8 mouse cellular contexts compared by ENCODE assay signal in genomic region chr11:83754227-83754626, GRCm38 (mm10). TPM values are rescaled to one million over a fixed set of nuclear protein-coding genes. Genes with fewer than 3 reads are reported as not detected.
A peak's percentile ranks its signal among the peaks of the same experiment; 100 is the strongest.
DNase-seq lines count a peak whose midpoint lies in the region; ATAC-seq and TF ChIP-seq lines count a peak whose summit lies in the region.

No protein-coding gene starts in this region.

- H3K27ac ChIP-seq in kidney, embryonic 16.5 days (ENCODE audit: low read length) = peak overlapping the region; percentile 81
- H3K27ac ChIP-seq in embryonic facial prominence, embryonic 11.5 days (replicated peaks; ENCODE audit: low read depth, low read length) = peak overlapping the region; percentile 61; the same call in 1 of the 2 replicates
- peak overlapping the region; percentile 92 for H3K27ac ChIP-seq in hindbrain, postnatal 0 days
- peak overlapping the region; percentile 95 for H3K27ac ChIP-seq in midbrain, postnatal 0 days (ENCODE audit: low read depth, low read length)

- WGBS in kidney, embryonic 16.5 days = 9% methylated on average over 8 of the region's 8 CpGs
- WGBS in embryonic facial prominence, embryonic 11.5 days = 5% methylated on average over 8 of the region's 8 CpGs
- 3% methylated on average over 8 of the region's 8 CpGs for WGBS in hindbrain, postnatal 0 days
- 1% methylated on average over 8 of the region's 8 CpGs for WGBS in midbrain, postnatal 0 days

- peak overlapping the region; percentile 87 for H3K9ac ChIP-seq in kidney, embryonic 16.5 days (replicated peaks; ENCODE audit: low read length)
- peak overlapping the region; percentile 91 for H3K9ac ChIP-seq in embryonic facial prominence, embryonic 11.5 days (replicated peaks; ENCODE audit: low read length)
- peak overlapping the region; percentile 80 for H3K9ac ChIP-seq in hindbrain, postnatal 0 days (replicated peaks; ENCODE audit: low read length)
- H3K9ac ChIP-seq in midbrain, postnatal 0 days (replicated peaks; ENCODE audit: low read length, poor library complexity, severe bottlenecking) = peak overlapping the region; percentile 85

- TF ChIP-seq CTCF in hindbrain, postnatal 0 days (IDR thresholded peaks at IDR 0.05; ENCODE audit: low read depth) = no peak
- TF ChIP-seq CTCF in midbrain, postnatal 0 days (IDR thresholded peaks at IDR 0.05) = no peak

- peaks cover 4% of the 10 kb centered on the region; the same call in 1 of the 2 replicates for H3K9me3 ChIP-seq in kidney, embryonic 16.5 days (ENCODE audit: low read length)
- H3K9me3 ChIP-seq in embryonic facial prominence, embryonic 11.5 days (replicated peaks; ENCODE audit: control insufficient read depth, low read length) = no peaks in the 10 kb centered on the region
- H3K9me3 ChIP-seq in hindbrain, postnatal 0 days (ENCODE audit: low read length) = no peaks in the 10 kb centered on the region
- H3K9me3 ChIP-seq in midbrain, postnatal 0 days (ENCODE audit: low read length) = no peaks in the 10 kb centered on the region

- peak overlapping the region; percentile 82 for H3K4me2 ChIP-seq in kidney, embryonic 16.5 days (replicated peaks; ENCODE audit: low read depth, low read length)
- peak overlapping the region; percentile 71 for H3K4me2 ChIP-seq in embryonic facial prominence, embryonic 11.5 days (ENCODE audit: low read depth, low read length)
- H3K4me2 ChIP-seq in hindbrain, postnatal 0 days (ENCODE audit: low read depth, low read length) = peak overlapping the region; percentile 82
- peak overlapping the region; percentile 73 for H3K4me2 ChIP-seq in midbrain, postnatal 0 days (ENCODE audit: low read depth, low read length, poor library complexity, severe bottlenecking)

- no peak for DNase-seq in kidney, adult 9 months
- DNase-seq in embryonic facial prominence, embryonic 11.5 days (ENCODE audit: low spot score) = no peak
- DNase-seq in hindbrain, postnatal 0 days (ENCODE audit: low spot score) = no peak
- DNase-seq in midbrain, postnatal 0 days (ENCODE audit: low spot score) = no peak
- DNase-seq in testis, postnatal 14 days (ENCODE audit: low spot score) = no peak
- DNase-seq in spleen, postnatal 4 days (ENCODE audit: low spot score in 2 of 2) = no peak
- DNase-seq in embryo, embryonic 11 days = no peak

- H3K36me3 ChIP-seq in kidney, embryonic 16.5 days (ENCODE audit: insufficient read depth, low read length) = peaks cover 24% of the 10 kb centered on the region
- no peaks in the 10 kb centered on the region; the same call in none of the 2 replicates for H3K36me3 ChIP-seq in embryonic facial prominence, embryonic 11.5 days (replicated peaks; ENCODE audit: control insufficient read depth, insufficient read depth, low read depth, low read length)
- peaks cover 21% of the 10 kb centered on the region for H3K36me3 ChIP-seq in hindbrain, postnatal 0 days (ENCODE audit: insufficient read depth, low read length)
- H3K36me3 ChIP-seq in midbrain, postnatal 0 days (ENCODE audit: insufficient read depth, low read length) = peaks cover 24% of the 10 kb centered on the region

- H3K27me3 ChIP-seq in kidney, embryonic 16.5 days (ENCODE audit: insufficient read depth, low read length) = peaks cover 7% of the 10 kb centered on the region; the same call in 1 of the 2 replicates
- no peaks in the 10 kb centered on the region for H3K27me3 ChIP-seq in embryonic facial prominence, embryonic 11.5 days (ENCODE audit: control insufficient read depth, insufficient read depth, low read length)
- 0 out of 2 replicates have a peak, but pooled peaks cover 6% of the 10 kb centered on the region for H3K27me3 ChIP-seq in hindbrain, postnatal 0 days (ENCODE audit: insufficient read depth, low read length)
- peaks cover 16% of the 10 kb centered on the region; the same call in 1 of the 2 replicates for H3K27me3 ChIP-seq in midbrain, postnatal 0 days (ENCODE audit: insufficient read depth, low read length)

- H3K4me3 ChIP-seq in kidney, embryonic 16.5 days (ENCODE audit: low read length) = peak overlapping the region; percentile 65
- peak overlapping the region; percentile 88 for H3K4me3 ChIP-seq in embryonic facial prominence, embryonic 11.5 days (ENCODE audit: low read depth, low read length)
- H3K4me3 ChIP-seq in hindbrain, postnatal 0 days (ENCODE audit: low read length) = peak overlapping the region; percentile 85
- H3K4me3 ChIP-seq in midbrain, postnatal 0 days (ENCODE audit: low read depth, low read length) = peak overlapping the region; percentile 71

- peaks cover 13% of the 10 kb centered on the region for H3K4me1 ChIP-seq in kidney, embryonic 16.5 days (ENCODE audit: insufficient read depth, low read length)
- H3K4me1 ChIP-seq in embryonic facial prominence, embryonic 11.5 days (ENCODE audit: control insufficient read depth, insufficient read depth, low read length) = no peaks in the 10 kb centered on the region
- H3K4me1 ChIP-seq in hindbrain, postnatal 0 days (ENCODE audit: insufficient read depth, low read length) = 0 out of 2 replicates have a peak, but pooled peaks cover 6% of the 10 kb centered on the region
- peaks cover 6% of the 10 kb centered on the region; the same call in 1 of the 2 replicates for H3K4me1 ChIP-seq in midbrain, postnatal 0 days (ENCODE audit: insufficient read depth, low read length)

- ATAC-seq in kidney, embryonic 16.5 days (ENCODE audit: low FRiP score, low TSS enrichment) = no peak
- ATAC-seq in embryonic facial prominence, embryonic 11.5 days (replicated peaks; ENCODE audit: insufficient number of reproducible peaks, low FRiP score, low TSS enrichment, low read depth) = no peak
- peak; percentile 24; the same call in 1 of the 2 replicates for ATAC-seq in hindbrain, postnatal 0 days
- no peak for ATAC-seq in midbrain, postnatal 0 days (ENCODE audit: low FRiP score)

RNA-seq across cellular contexts. Expression of gene Heatr6, which starts 0.7 kb away (rescaled TPM):
- polyA plus RNA-seq in kidney, embryonic 16.5 days (2015; fragmentation: Nextera tagmentation; extraction: Ambion mirVana) = 23.6 and 27.2 TPM in 2 replicates
- polyA plus RNA-seq in embryonic facial prominence, embryonic 11.5 days (2014; fragmentation: Nextera tagmentation; extraction: Ambion mirVana) = 21.6 and 22.3 TPM in 2 replicates
- total RNA-seq in hindbrain, postnatal 0 days (2014; rRNA removed) = 24.6 and 28.5 TPM in 2 replicates
- polyA plus RNA-seq in hindbrain, postnatal 0 days (2015; fragmentation: Nextera tagmentation; extraction: Ambion mirVana) = 25.8 and 26.2 TPM in 2 replicates
- total RNA-seq in midbrain, postnatal 0 days (2014; rRNA removed) = 24.8 and 31.9 TPM in 2 replicates
- polyA plus RNA-seq in midbrain, postnatal 0 days (2015; fragmentation: Nextera tagmentation; extraction: Ambion mirVana) = 22.0 and 25.9 TPM in 2 replicates

RNA-seq across cellular contexts. Expression of gene Wfdc21, which starts 7.5 kb away (rescaled TPM):
- polyA plus RNA-seq in kidney, embryonic 16.5 days (2015; fragmentation: Nextera tagmentation; extraction: Ambion mirVana) = 0.71 TPM in 1 of 2 replicates, not detected in the other
- 0.57 TPM in 1 of 2 replicates, not detected in the other for polyA plus RNA-seq in embryonic facial prominence, embryonic 11.5 days (2014; fragmentation: Nextera tagmentation; extraction: Ambion mirVana)
- total RNA-seq in hindbrain, postnatal 0 days (2014; rRNA removed) = not detected in 2 replicates
- polyA plus RNA-seq in hindbrain, postnatal 0 days (2015; fragmentation: Nextera tagmentation; extraction: Ambion mirVana) = 0.78 TPM in 1 of 2 replicates, not detected in the other
- not detected in 2 replicates for total RNA-seq in midbrain, postnatal 0 days (2014; rRNA removed)
- polyA plus RNA-seq in midbrain, postnatal 0 days (2015; fragmentation: Nextera tagmentation; extraction: Ambion mirVana) = not detected in 2 replicates

RNA-seq across cellular contexts. Expression of gene Wfdc18, which starts 45.4 kb away (rescaled TPM):
- polyA plus RNA-seq in kidney, embryonic 16.5 days (2015; fragmentation: Nextera tagmentation; extraction: Ambion mirVana) = not detected in 2 replicates
- polyA plus RNA-seq in embryonic facial prominence, embryonic 11.5 days (2014; fragmentation: Nextera tagmentation; extraction: Ambion mirVana) = not detected in 2 replicates
- 0.84 TPM in 1 of 2 replicates, not detected in the other for total RNA-seq in hindbrain, postnatal 0 days (2014; rRNA removed)
- not detected in 2 replicates for polyA plus RNA-seq in hindbrain, postnatal 0 days (2015; fragmentation: Nextera tagmentation; extraction: Ambion mirVana)
- total RNA-seq in midbrain, postnatal 0 days (2014; rRNA removed) = not detected in 2 replicates
- polyA plus RNA-seq in midbrain, postnatal 0 days (2015; fragmentation: Nextera tagmentation; extraction: Ambion mirVana) = 1.3 TPM in 1 of 2 replicates, not detected in the other

RNA-seq across cellular contexts. Expression of gene Wfdc17, which starts 50.4 kb away (rescaled TPM):
- 0.86 and 1.5 TPM in 2 replicates for polyA plus RNA-seq in kidney, embryonic 16.5 days (2015; fragmentation: Nextera tagmentation; extraction: Ambion mirVana)
- 0.59 TPM in 1 of 2 replicates, not detected in the other for polyA plus RNA-seq in embryonic facial prominence, embryonic 11.5 days (2014; fragmentation: Nextera tagmentation; extraction: Ambion mirVana)
- not detected in 2 replicates for total RNA-seq in hindbrain, postnatal 0 days (2014; rRNA removed)
- polyA plus RNA-seq in hindbrain, postnatal 0 days (2015; fragmentation: Nextera tagmentation; extraction: Ambion mirVana) = 1.00 and 1.1 TPM in 2 replicates
- total RNA-seq in midbrain, postnatal 0 days (2014; rRNA removed) = not detected in 2 replicates
- 0.70 and 0.75 TPM in 2 replicates for polyA plus RNA-seq in midbrain, postnatal 0 days (2015; fragmentation: Nextera tagmentation; extraction: Ambion mirVana)
